Mouse (Mus musculus) midbrain, embryonic 14.5 days (tissue): Measurements from ENCODE around the gene Zdhhc23. TPM values are rescaled to one million over a fixed set of nuclear protein-coding genes. Genes with fewer than 3 reads are reported as not detected.
A peak's percentile ranks its signal among the peaks of the same experiment; 100 is the strongest.

Experiments
- ATAC-seq: fragments of 200-750 bp; cut with Nextera tagmentation; 2 replicates; pipeline ENCODE4 v1.8.0; 2017; ENCODE audit warnings: moderate number of reproducible peaks, moderate library complexity; ENCODE audit not compliant: low FRiP score, low TSS enrichment
- DNase-seq: peaks from one replicate; pipeline ENCODE4 v3.0.0-alpha.2; 2015
- H3K27ac ChIP-seq: fragments of 300-500 bp; sonication (generic); replicated peaks from 2 replicates; pipeline ENCODE4 v1.5.1; 2014; ENCODE audit warnings: mild to moderate bottlenecking, low read depth, low read length, moderate library complexity
- H3K27me3 ChIP-seq: fragments of 300-500 bp; sonication (generic); 2 replicates; pipeline ENCODE4 v1.6.1; 2014; ENCODE audit warnings: low read length, control low read depth, mixed read lengths; ENCODE audit not compliant: control insufficient read depth, insufficient read depth
- H3K36me3 ChIP-seq: fragments of 300-500 bp; sonication (generic); 2 replicates; pipeline ENCODE4 v1.6.1; 2014; ENCODE audit warnings: low read length, control low read depth; ENCODE audit not compliant: control insufficient read depth, insufficient read depth
- H3K4me1 ChIP-seq: fragments of 300-500 bp; sonication (generic); 2 replicates; pipeline ENCODE4 v1.6.1; 2014; ENCODE audit warnings: mild to moderate bottlenecking, antibody characterized with exemption, low read length, control low read depth; ENCODE audit not compliant: control insufficient read depth, insufficient read depth
- H3K4me2 ChIP-seq: fragments of 300-500 bp; sonication (generic); 2 replicates; pipeline ENCODE4 v1.6.1; 2014; ENCODE audit warnings: mild to moderate bottlenecking, low read length, moderate library complexity
- H3K4me3 ChIP-seq: fragments of 300-500 bp; sonication (generic); replicated peaks from 2 replicates; pipeline ENCODE4 v1.5.1; 2014; ENCODE audit warnings: low read depth, low read length
- H3K9ac ChIP-seq: fragments of 300-500 bp; sonication (generic); replicated peaks from 2 replicates; pipeline ENCODE4 v1.6.1; 2014; ENCODE audit warnings: mild to moderate bottlenecking, low read length, moderate library complexity
- H3K9me3 ChIP-seq: fragments of 300-500 bp; sonication (generic); 2 replicates; pipeline ENCODE4 v1.6.1; 2016; ENCODE audit warnings: low read length, control low read depth, mixed read lengths; ENCODE audit not compliant: control insufficient read depth
- whole genome bisulfite sequencing: fragments of 180-500 bp; shearing (Covaris S2); extraction: QIAGEN DNeasy Blood & Tissue Kit; methylation state at CpG from one replicate; pipeline ENCODE4 v1.1.7; 2014; 5-methylcytosine and 5-hydroxymethylcytosine counted together
- polyA plus RNA-seq: library from polyadenylated mRNA; unstranded; fragments of >200 nt; fragmentation: Nextera tagmentation; extraction: Ambion mirVana; gene quantifications from 2 replicates; pipeline ENCODE4 v1.2.1, GENCODE M21; 2014

The Zdhhc23 gene
- polyA plus RNA-seq, 1 experiment from 2014 or later, result 3.0 TPM

DNA sequence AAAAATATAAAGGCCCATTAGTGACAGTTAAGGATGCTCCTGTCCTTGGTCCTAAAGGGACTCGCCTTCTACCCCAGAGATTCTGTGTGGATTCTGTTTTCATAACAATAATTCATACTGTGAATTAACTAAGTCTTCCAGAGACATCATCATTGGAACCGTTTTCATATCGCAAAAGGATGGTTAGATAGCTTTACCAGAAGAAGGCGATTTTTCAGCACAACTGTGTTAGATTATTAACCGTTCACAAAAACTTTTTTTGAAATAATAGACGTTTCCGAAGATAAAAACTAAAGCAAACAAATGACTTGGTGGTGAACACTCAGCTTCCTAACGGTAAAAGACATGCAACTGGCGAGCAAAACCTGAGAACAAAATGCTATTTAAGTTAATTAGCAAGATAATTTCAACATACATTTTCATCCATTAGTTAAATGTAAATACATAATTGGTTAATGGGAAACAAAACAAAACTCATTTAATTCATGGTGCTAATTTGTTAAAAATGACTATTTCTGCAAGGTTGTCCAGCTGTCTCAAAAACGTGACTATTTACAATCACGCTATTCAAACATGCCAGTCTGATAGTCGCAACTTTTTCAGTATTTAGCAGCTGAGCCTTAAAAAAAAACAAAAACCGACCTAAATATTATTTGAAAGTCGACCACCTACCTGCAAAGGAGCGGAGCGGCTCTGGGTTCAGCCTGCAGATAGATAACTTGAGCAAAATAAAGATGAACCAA lies 36.0 kb upstream of the Zdhhc23 start:
- no peak for DNase-seq
- 75% methylated on average over 16 of the region's 16 CpGs for WGBS

DNA sequence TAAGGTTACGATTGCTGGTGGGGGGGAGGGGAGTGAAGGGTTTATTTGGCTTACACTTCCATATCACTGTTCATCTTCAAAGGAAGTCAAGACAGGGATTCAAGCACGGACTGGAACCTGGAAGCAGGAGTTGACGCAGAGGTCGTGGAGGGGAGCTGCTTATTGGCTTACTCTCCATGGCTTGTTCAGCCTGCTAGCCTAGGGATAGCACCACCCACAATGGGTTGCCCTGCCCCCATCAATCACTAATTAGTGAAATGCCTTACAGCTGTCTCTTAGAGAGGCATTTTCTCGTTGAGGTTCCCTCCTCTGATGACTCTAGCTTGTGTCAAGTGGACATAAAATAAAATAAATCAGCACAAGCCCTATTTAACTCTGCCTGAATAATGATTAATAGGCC lies 31.4 kb upstream of the Zdhhc23 start:
- Histone ChIP-seq H3K36me3 (no peaks in the 10 kb centered on the region), H3K9ac (no peak overlapping the region), H3K4me1 (no peaks in the 10 kb centered on the region), H3K4me2 (no peak overlapping the region), H3K4me3 (no peak overlapping the region), H3K9me3 (no peaks in the 10 kb centered on the region), H3K27ac (no peak overlapping the region), H3K27me3 (no peaks in the 10 kb centered on the region)
- DNase-seq (no peak), ATAC-seq (no peak)
- WGBS, result 79% methylated on average over 5 of the region's 5 CpGs

More for the DNA sequence above, 36.0 kb upstream of the Zdhhc23 start:
- no peaks in the 10 kb centered on the region for H3K27me3 ChIP-seq
- H3K36me3 ChIP-seq, result no peaks in the 10 kb centered on the region
- H3K9me3 ChIP-seq, result no peaks in the 10 kb centered on the region
- no peak for ATAC-seq
- H3K4me3 ChIP-seq, result no peak overlapping the region
- H3K27ac ChIP-seq, result no peak overlapping the region
- H3K4me2 ChIP-seq, result no peak overlapping the region
- no peaks in the 10 kb centered on the region for H3K4me1 ChIP-seq
- no peak overlapping the region for H3K9ac ChIP-seq

DNA sequence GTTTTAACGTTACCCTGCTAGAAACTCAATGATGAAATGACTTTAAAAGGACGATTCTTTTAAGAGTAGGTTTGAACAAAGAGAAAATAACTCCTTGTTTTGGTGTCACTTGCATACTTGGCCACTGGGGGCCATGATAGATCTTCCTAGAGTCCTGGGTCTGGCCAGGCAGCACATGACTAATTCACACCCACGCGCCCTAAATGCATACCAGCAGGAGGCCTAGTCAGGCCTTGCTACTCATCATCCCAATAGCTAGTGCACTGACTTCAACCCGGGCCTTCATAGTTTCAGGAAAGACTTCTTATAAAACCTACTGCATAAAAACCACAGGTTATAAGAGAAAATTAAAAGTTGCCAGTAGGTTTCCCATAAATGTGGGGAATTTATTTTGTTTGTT lies 22.5 kb upstream of the Zdhhc23 start:
- no peaks in the 10 kb centered on the region for H3K4me1 ChIP-seq
- no peaks in the 10 kb centered on the region for H3K36me3 ChIP-seq
- H3K27me3 ChIP-seq, result no peaks in the 10 kb centered on the region
- no peaks in the 10 kb centered on the region for H3K9me3 ChIP-seq
- DNase-seq (no peak), ATAC-seq (no peak)
- no peak overlapping the region for H3K27ac ChIP-seq
- 73% methylated on average over 5 of the region's 5 CpGs for WGBS
- no peak overlapping the region for H3K4me2 ChIP-seq
- H3K9ac ChIP-seq, result no peak overlapping the region
- H3K4me3 ChIP-seq, result no peak overlapping the region

DNA sequence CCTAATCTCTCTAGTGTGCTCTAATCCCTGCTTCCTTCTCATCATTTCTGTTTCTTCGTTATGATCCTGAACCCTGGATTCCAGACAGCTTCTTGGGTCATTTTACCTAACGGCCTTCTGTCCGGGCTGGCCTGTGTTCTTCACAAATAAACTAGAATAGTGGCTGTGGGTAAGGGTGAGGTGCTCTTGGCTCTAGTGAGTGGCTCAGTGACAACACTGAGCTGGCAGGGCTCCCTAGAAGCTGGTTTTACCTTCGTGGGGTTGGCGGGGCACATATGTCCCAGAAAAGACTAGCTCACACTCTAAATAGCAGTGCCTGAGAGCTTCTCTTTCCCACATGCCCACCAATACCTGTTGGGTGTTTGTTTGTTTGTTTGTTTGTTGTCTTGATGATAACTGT lies 19.9 kb upstream of the Zdhhc23 start:
- no peak for ATAC-seq

DNA sequence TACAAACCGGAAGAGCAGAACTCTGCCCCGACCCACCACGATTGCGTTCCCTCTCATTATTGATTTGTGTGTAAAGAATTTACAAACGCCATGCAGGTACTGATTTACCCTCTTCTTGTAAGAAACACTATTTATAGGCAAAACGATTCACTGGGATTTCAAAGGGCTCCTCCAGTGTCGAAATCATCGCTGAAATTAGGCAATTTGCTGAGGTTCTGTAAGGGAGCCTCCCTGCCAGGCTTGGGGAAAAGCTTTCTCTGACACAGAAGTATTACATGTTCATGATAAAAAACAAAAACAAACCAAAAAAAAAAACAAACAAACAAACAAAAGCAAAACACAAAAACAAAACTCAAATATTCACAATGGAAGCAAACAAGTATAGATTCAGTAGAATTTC lies 19.5 kb upstream of the Zdhhc23 start:
- WGBS, result 81% methylated on average over 8 of the region's 8 CpGs
- no peak overlapping the region for H3K27ac ChIP-seq
- no peaks in the 10 kb centered on the region for H3K4me1 ChIP-seq
- no peak overlapping the region for H3K4me2 ChIP-seq
- no peak for DNase-seq
- no peaks in the 10 kb centered on the region for H3K9me3 ChIP-seq
- ATAC-seq, result no peak
- no peaks in the 10 kb centered on the region for H3K36me3 ChIP-seq
- H3K9ac ChIP-seq, result no peak overlapping the region
- H3K4me3 ChIP-seq, result no peak overlapping the region
- no peaks in the 10 kb centered on the region for H3K27me3 ChIP-seq

More for the DNA sequence above, 19.9 kb upstream of the Zdhhc23 start:
- Histone ChIP-seq H3K27ac (no peak overlapping the region), H3K36me3 (no peaks in the 10 kb centered on the region), H3K4me3 (no peak overlapping the region), H3K4me1 (no peaks in the 10 kb centered on the region), H3K4me2 (no peak overlapping the region), H3K9me3 (no peaks in the 10 kb centered on the region), H3K27me3 (no peaks in the 10 kb centered on the region), H3K9ac (no peak overlapping the region)
- DNase-seq, result no peak
- 87% methylated on average over 5 of the region's 5 CpGs for WGBS

DNA sequence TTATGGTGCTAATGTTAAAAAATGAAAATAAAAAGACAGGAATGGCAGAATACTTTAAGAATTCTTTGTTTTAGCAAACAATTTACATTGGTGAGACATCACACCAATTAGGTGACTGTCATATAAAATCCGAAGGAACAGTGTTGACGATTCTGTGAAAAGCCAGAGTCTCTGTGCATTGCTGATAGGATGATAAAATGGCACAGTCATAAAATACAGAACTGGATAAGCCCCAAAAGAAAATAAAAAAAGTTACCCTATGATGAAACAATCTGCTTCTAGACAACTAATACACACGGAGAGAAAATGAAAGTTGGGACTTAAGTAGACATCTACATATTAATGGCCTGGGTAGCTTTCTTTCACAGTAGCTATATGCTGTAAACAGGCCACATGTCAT lies 15.0 kb upstream of the Zdhhc23 start:
- H3K27ac ChIP-seq, result no peak overlapping the region
- H3K36me3 ChIP-seq, result no peaks in the 10 kb centered on the region
- ATAC-seq (no peak), DNase-seq (no peak)
- WGBS, result 85% methylated on average over 3 of the region's 3 CpGs
- H3K4me1 ChIP-seq, result no peaks in the 10 kb centered on the region
- H3K27me3 ChIP-seq, result no peaks in the 10 kb centered on the region
- H3K9ac ChIP-seq, result no peak overlapping the region
- no peak overlapping the region for H3K4me3 ChIP-seq
- no peaks in the 10 kb centered on the region for H3K9me3 ChIP-seq
- no peak overlapping the region for H3K4me2 ChIP-seq

DNA sequence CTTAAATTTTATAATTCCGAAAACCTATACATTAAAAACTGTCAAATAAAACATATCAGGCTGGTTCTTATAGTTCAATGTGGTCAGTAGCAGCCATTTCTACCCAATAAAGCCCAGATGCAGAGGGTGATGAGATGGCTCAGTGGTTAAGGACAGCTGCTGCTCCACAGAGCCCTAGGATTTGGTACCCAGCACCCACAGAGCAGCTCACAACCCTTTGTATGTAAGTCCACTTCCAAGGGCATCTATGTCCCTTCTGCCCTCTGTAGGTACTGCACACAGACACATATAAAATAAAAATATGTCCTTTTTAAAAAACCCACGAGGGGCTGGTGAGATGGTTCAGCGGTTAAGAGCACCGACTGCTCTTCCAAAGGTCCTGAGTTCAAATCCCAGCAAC lies 6.7 kb upstream of the Zdhhc23 start:
- Histone ChIP-seq H3K9me3 (no peaks in the 10 kb centered on the region), H3K27ac (no peak overlapping the region), H3K27me3 (no peaks in the 10 kb centered on the region), H3K4me3 (no peak overlapping the region), H3K4me1 (no peaks in the 10 kb centered on the region), H3K36me3 (no peaks in the 10 kb centered on the region), H3K9ac (no peak overlapping the region), H3K4me2 (no peak overlapping the region)
- DNase-seq, result no peak
- ATAC-seq, result no peak
- 96% methylated on average over 4 of the region's 4 CpGs for WGBS

DNA sequence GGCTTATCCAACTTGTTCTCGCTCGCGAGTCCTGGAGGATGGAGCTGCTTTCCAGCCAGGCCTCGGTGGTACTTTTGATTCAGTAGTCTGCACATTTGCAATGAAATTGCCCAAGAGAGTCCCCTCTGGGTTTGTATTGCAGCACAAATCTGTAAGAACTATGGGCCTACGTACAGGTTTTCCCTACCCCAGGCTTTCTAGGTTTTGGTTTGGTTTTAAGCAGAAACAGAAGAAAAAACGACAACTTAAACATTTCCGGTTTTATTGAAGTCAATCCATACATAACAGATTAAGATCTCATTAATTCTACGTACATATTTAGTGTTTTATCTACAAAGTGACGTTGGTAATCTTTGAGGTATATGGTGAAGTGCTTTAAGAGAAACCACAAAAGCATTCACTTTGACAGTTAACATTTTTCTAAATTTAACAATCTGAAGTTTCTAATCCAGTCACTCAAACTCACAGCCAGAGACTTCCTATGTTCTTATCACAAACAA lies 569 bp upstream of the Zdhhc23 start:
- DNase-seq (no peak), ATAC-seq (no peak)
- Histone ChIP-seq H3K9ac (peak overlapping the region; percentile 61), H3K27me3 (peaks cover 7% of the 10 kb centered on the region; the same call in 1 of the 2 replicates), H3K4me3 (peak overlapping the region; percentile 71), H3K4me2 (peak overlapping the region; percentile 99), H3K27ac (no peak overlapping the region), H3K36me3 (no peaks in the 10 kb centered on the region), H3K4me1 (no peaks in the 10 kb centered on the region), H3K9me3 (no peaks in the 10 kb centered on the region)
- 23% methylated on average over 9 of the region's 9 CpGs for WGBS

DNA sequence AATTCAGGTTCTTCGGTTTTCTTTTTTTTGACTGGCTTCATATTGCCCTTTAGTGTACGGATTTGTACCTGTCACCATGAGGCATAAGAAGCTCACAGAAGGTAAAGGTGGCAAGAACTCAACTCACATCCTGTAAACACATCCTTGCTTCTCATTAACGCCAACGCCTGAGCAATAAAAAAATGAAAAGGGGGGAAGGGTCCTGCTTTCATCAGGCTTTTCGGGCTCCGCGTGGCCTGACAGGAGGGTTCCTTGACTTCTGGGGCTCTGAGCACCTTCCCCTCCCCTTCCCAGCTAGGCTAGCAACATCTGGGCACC lies 622 bp downstream of the Zdhhc23 start:
- Histone ChIP-seq H3K27ac (no peak overlapping the region), H3K27me3 (peaks cover 7% of the 10 kb centered on the region; the same call in 1 of the 2 replicates), H3K4me1 (no peaks in the 10 kb centered on the region), H3K4me3 (peak overlapping the region; percentile 71), H3K36me3 (no peaks in the 10 kb centered on the region), H3K9me3 (no peaks in the 10 kb centered on the region), H3K9ac (peak overlapping the region; percentile 61), H3K4me2 (peak overlapping the region; percentile 99)
- DNase-seq, result no peak
- ATAC-seq, result no peak
- WGBS, result 15% methylated on average over 7 of the region's 7 CpGs
